Mouse (Mus musculus): Measurements from ENCODE around the gene Ubr3. TPM values are rescaled to one million over a fixed set of nuclear protein-coding genes. Genes with fewer than 3 reads are reported as not detected.

Ubr3 gene
- 16.0 and 18.3 TPM in 2 replicates for total RNA-seq (2012; rRNA removed)
- total RNA-seq (2014; rRNA removed), result 17.9 and 21.4 TPM in 2 replicates
- polyA plus RNA-seq (2012; ENCODE audit: insufficient read length, low read depth), result 26.1 and 35.8 TPM in 2 replicates

DNA sequence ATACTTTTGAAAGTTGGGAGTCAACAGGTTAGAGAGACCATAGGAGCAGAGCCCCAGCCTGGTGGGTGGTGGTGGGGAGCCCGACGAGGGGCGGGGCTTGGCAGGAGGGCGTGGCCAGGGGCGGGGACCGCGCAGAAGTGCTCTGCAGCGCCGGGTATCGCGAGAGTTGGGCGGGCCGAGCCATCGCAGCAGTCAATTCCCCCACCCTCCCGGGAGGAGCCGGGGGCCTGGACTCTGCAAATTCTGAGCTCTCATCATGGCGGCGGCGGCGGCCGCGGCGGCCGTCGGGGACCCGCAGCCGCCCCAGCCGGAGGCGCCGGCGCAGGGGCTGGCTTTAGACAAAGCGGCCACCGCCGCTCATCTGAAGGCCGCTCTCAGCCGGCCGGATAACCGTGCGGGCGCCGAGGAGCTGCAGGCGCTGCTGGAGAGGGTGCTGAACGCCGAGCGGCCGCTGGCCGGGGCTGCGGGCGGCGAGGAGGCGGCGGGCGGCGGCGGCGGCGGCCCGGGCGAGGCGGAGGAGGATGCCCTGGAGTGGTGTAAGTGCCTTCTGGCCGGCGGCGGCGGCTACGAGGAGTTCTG lies at the start of gene Ubr3:
Gene Ubr3 (plus strand): TSS at position 208 of the 579 bp plus-strand sequence.
- TF ChIP-seq IRF4 (IDR thresholded peaks at IDR 0.05; ENCODE audit: low read depth, low read length) (peak; percentile 19; the same call in 1 of the 2 replicates), MEF2A (IDR thresholded peaks at IDR 0.05; ENCODE audit: borderline replicate concordance, low read depth, low read length) (peak; percentile 37; the same call in 1 of the 2 replicates), SIN3A (IDR thresholded peaks at IDR 0.05; ENCODE audit: low read length) (no peak), USF1 (IDR thresholded peaks at IDR 0.05; ENCODE audit: low read depth, low read length) (no peak), TBP (conservative IDR thresholded peaks at IDR 0.05; ENCODE audit: low read depth, low read length) (0 out of 2 replicates have a peak, but pooled peaks have one; percentile 21), MAZ (IDR thresholded peaks at IDR 0.05; ENCODE audit: low read depth, low read length) (peak; percentile 76; the same call in 1 of the 2 replicates), USF2 (conservative IDR thresholded peaks at IDR 0.05; ENCODE audit: low read depth, low read length) (no peak), NELFE (IDR thresholded peaks at IDR 0.05; ENCODE audit: low read depth, low read length) (peak; percentile 83), TCF12 (IDR thresholded peaks at IDR 0.05; ENCODE audit: low read depth, low read length) (peak; percentile 68; the same call in 1 of the 2 replicates), MYC (IDR thresholded peaks at IDR 0.05; ENCODE audit: low read depth, low read length) (no peak), ZMIZ1 (IDR thresholded peaks at IDR 0.05; ENCODE audit: low read depth, low read length) (0 out of 2 replicates have a peak, but pooled peaks have one; percentile 38), POLR2A (IDR thresholded peaks at IDR 0.05; ENCODE audit: low read depth, low read length) (peak; percentile 85), RCOR1 (conservative IDR thresholded peaks at IDR 0.05; ENCODE audit: low read depth, low read length) (no peak), ELF1 (IDR thresholded peaks at IDR 0.05; ENCODE audit: low read depth, low read length) (peak; percentile 17; the same call in 1 of the 2 replicates), MXI1 (IDR thresholded peaks at IDR 0.05; ENCODE audit: low read depth, low read length) (peak; percentile 64; the same call in 1 of the 2 replicates), JUN (IDR thresholded peaks at IDR 0.05; ENCODE audit: insufficient read depth, low read depth, low read length) (no peak), HCFC1 (IDR thresholded peaks at IDR 0.05; ENCODE audit: low read depth, low read length) (peak; percentile 60), NRF1 (IDR thresholded peaks at IDR 0.05; ENCODE audit: low read depth, low read length) (peak; percentile 64), ZNF384 (IDR thresholded peaks at IDR 0.05; ENCODE audit: low read depth, low read length) (no peak), CHD2 (IDR thresholded peaks at IDR 0.05; ENCODE audit: low read length) (peak; percentile 100), E2F4 (IDR thresholded peaks at IDR 0.05; ENCODE audit: insufficient replicate concordance, low read depth, low read length) (no peak), POLR2AphosphoS2 (IDR thresholded peaks at IDR 0.05; ENCODE audit: low read depth, low read length) (no peak), CHD1 (IDR thresholded peaks at IDR 0.05; ENCODE audit: low read depth, low read length) (no peak), GABPA (IDR thresholded peaks at IDR 0.05; ENCODE audit: insufficient replicate concordance, low read depth, low read length) (no peak), KAT2A (IDR thresholded peaks at IDR 0.05; ENCODE audit: insufficient replicate concordance, low read length) (no peak), UBTF (IDR thresholded peaks at IDR 0.05; ENCODE audit: low read depth, low read length) (no peak)
- dilution Hi-C loops (cut with MboI; ENCODE audit: extremely low pct_ligation_motif_present, extremely low pct_unique_long_range_greater_than_20kb, low sequenced_read_pairs) (no loop called here), in situ Hi-C loops (cut with MboI; ENCODE audit: low pct_ligation_motif_present, low pct_unique_long_range_greater_than_20kb, low sequenced_read_pairs) (no loop called here)
- H3K27me3 ChIP-seq (replicated peaks), result no peaks in the 10 kb centered on the region
- H3K4me3 ChIP-seq (replicated peaks in 1 of 3; ENCODE audit: low read depth in 2 of 3, low read length in 2 of 3, poor library complexity in 1 of 3), result peak within 1 kb of the TSS; percentile 82 to 98 (median 87)
- DNase-seq (ENCODE audit: extremely low read depth), result peak; percentile 92
- peaks cover 44% of the 10 kb centered on the region for H3K79me2 ChIP-seq (replicated peaks; ENCODE audit: control insufficient read depth, extremely low read depth, insufficient read depth, poor library complexity, severe bottlenecking)
- H3K4me1 ChIP-seq (ENCODE audit: control insufficient read depth in 1 of 2, insufficient read depth in 2 of 2), result peaks cover 0 to 14% of the 10 kb centered on the region in 2 experiments; a peak in 2 of 4 replicates
- H3K27ac ChIP-seq (ENCODE audit: insufficient read depth, low read depth), result peak within 1 kb of the TSS; percentile 23
- peak within 1 kb of the TSS; percentile 86 for H3K4me2 ChIP-seq (ENCODE audit: insufficient read depth, low read depth, poor library complexity, severe bottlenecking)
- H3K36me3 ChIP-seq (replicated peaks in 1 of 2; ENCODE audit: control insufficient read depth in 1 of 2, insufficient read depth in 1 of 2, low read length in 1 of 2), result peaks cover 0 to 13% of the 10 kb centered on the region in 2 experiments
- H3K9ac ChIP-seq (ENCODE audit: insufficient read depth, low read depth), result peak within 1 kb of the TSS; percentile 86
- no peaks in the 10 kb centered on the region for H3K9me3 ChIP-seq (replicated peaks; ENCODE audit: low read length)
